8 mouse cellular contexts compared by ENCODE assay signal in the genomic region with DNA sequence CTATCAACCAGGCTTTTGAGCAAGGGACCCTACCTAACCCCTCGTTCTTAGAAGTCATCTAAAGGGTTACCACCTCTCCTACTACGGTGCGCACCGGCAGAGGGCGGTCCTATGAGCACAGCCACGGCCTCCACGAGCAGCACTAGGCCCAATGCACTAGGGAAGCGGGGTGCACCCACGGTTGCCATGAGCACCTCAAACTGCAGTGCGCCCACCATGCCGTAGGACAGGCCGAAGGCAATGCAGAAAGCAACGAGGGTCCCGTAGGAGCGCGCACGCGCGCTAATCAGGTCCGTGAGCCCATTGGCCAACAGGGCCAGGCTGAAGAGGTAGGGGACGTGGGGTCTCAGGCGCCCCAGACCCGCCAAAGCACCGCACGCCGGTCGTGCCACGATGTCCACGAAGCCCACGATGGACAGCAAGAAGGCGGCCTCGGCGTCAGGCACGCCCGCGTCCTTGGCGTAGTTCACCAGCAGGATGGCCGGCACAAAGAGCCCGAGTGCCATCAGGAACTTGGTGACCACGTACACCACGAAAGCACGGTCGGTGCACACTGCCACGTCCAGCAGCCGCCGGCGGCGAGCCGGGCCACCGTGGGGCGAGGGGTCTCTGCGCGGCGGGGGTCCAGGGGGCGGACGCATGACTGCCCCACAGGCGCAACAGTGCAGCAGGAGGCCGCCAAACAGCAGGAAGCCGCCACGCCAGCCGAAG. TPM values are rescaled to one million over a fixed set of nuclear protein-coding genes. Genes with fewer than 3 reads are reported as not detected.
DNase-seq lines count a peak whose midpoint lies in the region; ATAC-seq and TF ChIP-seq lines count a peak whose summit lies in the region.

No protein-coding gene starts in this region.

- WGBS in heart, embryonic 12.5 days: 2% methylated on average over 59 of the region's 61 CpGs
- 3% methylated on average over 61 of the region's 61 CpGs for WGBS in embryonic facial prominence, embryonic 10.5 days
- 2% methylated on average over 61 of the region's 61 CpGs for WGBS in hindbrain, embryonic 15.5 days
- WGBS in midbrain, embryonic 10.5 days: 4% methylated on average over 61 of the region's 61 CpGs

- H3K36me3 ChIP-seq in heart, embryonic 12.5 days: peaks cover 17% of the 10 kb centered on the region
- peaks cover 37% of the 10 kb centered on the region for H3K36me3 ChIP-seq in E14TG2a.4 (ENCODE audit: insufficient read depth, low read length)
- H3K36me3 ChIP-seq in embryonic facial prominence, embryonic 10.5 days (replicated peaks): peaks cover 26% of the 10 kb centered on the region
- H3K36me3 ChIP-seq in hindbrain, embryonic 15.5 days: peaks cover 7% of the 10 kb centered on the region
- peaks cover 23% of the 10 kb centered on the region for H3K36me3 ChIP-seq in midbrain, embryonic 10.5 days

- peak overlapping the region; percentile 83 for H3K4me2 ChIP-seq in heart, embryonic 12.5 days
- peak overlapping the region; percentile 79 for H3K4me2 ChIP-seq in hindbrain, embryonic 15.5 days

- H3K9me3 ChIP-seq in heart, embryonic 12.5 days (replicated peaks): no peaks in the 10 kb centered on the region
- H3K9me3 ChIP-seq in E14TG2a.4 (ENCODE audit: low read length): no peaks in the 10 kb centered on the region
- H3K9me3 ChIP-seq in embryonic facial prominence, embryonic 10.5 days: no peaks in the 10 kb centered on the region
- no peaks in the 10 kb centered on the region for H3K9me3 ChIP-seq in hindbrain, embryonic 15.5 days
- H3K9me3 ChIP-seq in midbrain, embryonic 10.5 days (replicated peaks): no peaks in the 10 kb centered on the region

- H3K27ac ChIP-seq in heart, embryonic 12.5 days (ENCODE audit: poor library complexity, severe bottlenecking): no peak overlapping the region
- peak overlapping the region; percentile 75 for H3K27ac ChIP-seq in embryonic facial prominence, embryonic 10.5 days (replicated peaks)
- no peak overlapping the region for H3K27ac ChIP-seq in hindbrain, embryonic 15.5 days (replicated peaks)
- peak overlapping the region; percentile 73 for H3K27ac ChIP-seq in midbrain, embryonic 10.5 days (replicated peaks)

- no peak for ATAC-seq in heart, embryonic 12.5 days (ENCODE audit: insufficient number of reproducible peaks, low FRiP score)
- ATAC-seq in hindbrain, embryonic 15.5 days (ENCODE audit: low FRiP score, low read depth): peak; percentile 71; the same call in 1 of the 2 replicates

- H3K4me1 ChIP-seq in heart, embryonic 12.5 days (replicated peaks): peaks cover 15% of the 10 kb centered on the region
- H3K4me1 ChIP-seq in E14TG2a.4 (replicated peaks; ENCODE audit: low read depth, low read length): peaks cover 54% of the 10 kb centered on the region
- H3K4me1 ChIP-seq in embryonic facial prominence, embryonic 10.5 days: peaks cover 39% of the 10 kb centered on the region
- peaks cover 15% of the 10 kb centered on the region for H3K4me1 ChIP-seq in hindbrain, embryonic 15.5 days (replicated peaks)
- H3K4me1 ChIP-seq in midbrain, embryonic 10.5 days: peaks cover 34% of the 10 kb centered on the region

- no peak for TF ChIP-seq CTCF in E14TG2a.4 (conservative IDR thresholded peaks at IDR 0.05; ENCODE audit: low read length)

- H3K9ac ChIP-seq in heart, embryonic 12.5 days: peak overlapping the region; percentile 76
- peak overlapping the region; percentile 48 for H3K9ac ChIP-seq in hindbrain, embryonic 15.5 days

- H3K4me3 ChIP-seq in heart, embryonic 12.5 days: peak overlapping the region; percentile 48
- peak overlapping the region; percentile 75 for H3K4me3 ChIP-seq in E14TG2a.4 (replicated peaks; ENCODE audit: low read length)
- H3K4me3 ChIP-seq in embryonic facial prominence, embryonic 10.5 days: peak overlapping the region; percentile 57
- peak overlapping the region; percentile 38 for H3K4me3 ChIP-seq in hindbrain, embryonic 15.5 days
- peak overlapping the region; percentile 53 for H3K4me3 ChIP-seq in midbrain, embryonic 10.5 days

- no peak for DNase-seq in heart, adult 11 months
- peak; percentile 61 for DNase-seq in embryonic facial prominence, embryonic 10.5 days (ENCODE audit: low spot score)
- DNase-seq in midbrain, embryonic 10.5 days (ENCODE audit: low spot score): peak; percentile 58
- DNase-seq in yolk sac, embryonic 10.5 days (ENCODE audit: low spot score): no peak
- no peak for DNase-seq in urinary bladder, postnatal 4 days (ENCODE audit: low spot score in 2 of 2)

- H3K27me3 ChIP-seq in heart, embryonic 12.5 days (replicated peaks): peaks cover 49% of the 10 kb centered on the region
- peaks cover 41% of the 10 kb centered on the region for H3K27me3 ChIP-seq in E14TG2a.4 (ENCODE audit: insufficient read depth, low read length)
- H3K27me3 ChIP-seq in embryonic facial prominence, embryonic 10.5 days (replicated peaks; ENCODE audit: low read depth, poor library complexity, severe bottlenecking): peaks cover 69% of the 10 kb centered on the region
- peaks cover 30% of the 10 kb centered on the region for H3K27me3 ChIP-seq in hindbrain, embryonic 15.5 days
- H3K27me3 ChIP-seq in midbrain, embryonic 10.5 days (ENCODE audit: low read depth, poor library complexity, severe bottlenecking): peaks cover 62% of the 10 kb centered on the region

RNA-seq across cellular contexts. Expression of a gene that starts 2.6 kb away (rescaled TPM):
- 0.36 and 0.65 TPM in 2 replicates for polyA plus RNA-seq in heart, embryonic 12.5 days (2016; fragmentation: Nextera tagmentation; extraction: Ambion mirVana)
- 0.16 and 0.34 TPM in 2 replicates for polyA plus RNA-seq in embryonic facial prominence, embryonic 10.5 days (2016; fragmentation: Nextera tagmentation; extraction: Ambion mirVana)
- polyA plus RNA-seq in hindbrain, embryonic 15.5 days (2015; fragmentation: Nextera tagmentation; extraction: Ambion mirVana): 1.00 and 1.2 TPM in 2 replicates
- polyA plus RNA-seq in midbrain, embryonic 10.5 days (2016; fragmentation: Nextera tagmentation; extraction: Ambion mirVana): 0.06 and 0.14 TPM in 2 replicates

RNA-seq across cellular contexts. Expression of a gene that starts 22.7 kb away (rescaled TPM):
- polyA plus RNA-seq in heart, embryonic 12.5 days (2016; fragmentation: Nextera tagmentation; extraction: Ambion mirVana): 0.49 and 1.0 TPM in 2 replicates
- polyA plus RNA-seq in embryonic facial prominence, embryonic 10.5 days (2016; fragmentation: Nextera tagmentation; extraction: Ambion mirVana): 0.29 and 0.35 TPM in 2 replicates
- polyA plus RNA-seq in hindbrain, embryonic 15.5 days (2015; fragmentation: Nextera tagmentation; extraction: Ambion mirVana): 1.0 and 1.4 TPM in 2 replicates
- polyA plus RNA-seq in midbrain, embryonic 10.5 days (2016; fragmentation: Nextera tagmentation; extraction: Ambion mirVana): 0.12 and 0.34 TPM in 2 replicates

RNA-seq across cellular contexts. Expression of a gene that starts 23.0 kb away (rescaled TPM):
- 33.8 and 37.6 TPM in 2 replicates for polyA plus RNA-seq in heart, embryonic 12.5 days (2016; fragmentation: Nextera tagmentation; extraction: Ambion mirVana)
- polyA plus RNA-seq in embryonic facial prominence, embryonic 10.5 days (2016; fragmentation: Nextera tagmentation; extraction: Ambion mirVana): 45.6 and 50.1 TPM in 2 replicates
- polyA plus RNA-seq in hindbrain, embryonic 15.5 days (2015; fragmentation: Nextera tagmentation; extraction: Ambion mirVana): 88.6 and 93.2 TPM in 2 replicates
- polyA plus RNA-seq in midbrain, embryonic 10.5 days (2016; fragmentation: Nextera tagmentation; extraction: Ambion mirVana): 42.1 and 52.2 TPM in 2 replicates

RNA-seq across cellular contexts. Expression of a gene that starts 33.4 kb away (rescaled TPM):
- polyA plus RNA-seq in heart, embryonic 12.5 days (2016; fragmentation: Nextera tagmentation; extraction: Ambion mirVana): 9.3 and 11.9 TPM in 2 replicates
- 2.5 and 6.0 TPM in 2 replicates for polyA plus RNA-seq in embryonic facial prominence, embryonic 10.5 days (2016; fragmentation: Nextera tagmentation; extraction: Ambion mirVana)
- 3.7 and 4.0 TPM in 2 replicates for polyA plus RNA-seq in hindbrain, embryonic 15.5 days (2015; fragmentation: Nextera tagmentation; extraction: Ambion mirVana)
- 1.1 and 2.4 TPM in 2 replicates for polyA plus RNA-seq in midbrain, embryonic 10.5 days (2016; fragmentation: Nextera tagmentation; extraction: Ambion mirVana)

Comparison
In these comparisons a context has a peak if more than half of its experiments do, and no peak if none do; other contexts are left out.
1. H3K27ac ChIP-seq: peak in embryonic facial prominence, embryonic 10.5 days (single experiment) and midbrain, embryonic 10.5 days (single experiment); none in heart, embryonic 12.5 days (single experiment) and hindbrain, embryonic 15.5 days (single experiment).
2. DNase-seq: peak in embryonic facial prominence, embryonic 10.5 days (single experiment) and midbrain, embryonic 10.5 days (single experiment); none in heart, adult 11 months (single experiment), yolk sac, embryonic 10.5 days (single experiment) and urinary bladder, postnatal 4 days (0 of 2).
3. Peak in every context shown above with its lines, with median percentiles within 50 percentile points of each other: H3K4me3 ChIP-seq.